Mouse (Mus musculus) kidney, adult 2 months (tissue): Measurements from ENCODE around the gene Tas1r2.

Experiments used
- CTCF ChIP-seq: fragments of 200-500 bp; conservative IDR thresholded peaks from 2 replicates; pipeline ENCODE4 v1.5.1; 2011; ENCODE audit warnings: low read depth, mild to moderate bottlenecking, control low read depth, low read length, moderate library complexity, mixed read lengths; ENCODE audit not compliant: insufficient read depth, insufficient read length
- POLR2A ChIP-seq: fragments of 200-500 bp; IDR thresholded peaks from one replicate; pipeline ENCODE4 v1.6.1; 2011; ENCODE audit warnings: low read depth, low read length, control low read depth

GRCm38 (mm10) chr4:139632254-139632580 is 21.1 kb upstream of the Tas1r2 start:
- TF ChIP-seq CTCF (no peak), POLR2A (no peak)
